Mouse (Mus musculus) c-Kit-negative CD71-positive TER-119-positive erythroid progenitor cells, embryonic 14.5 days (primary cell): ENCODE data around the gene Medag.

Experiments used
- DNase-seq: peaks from one replicate; pipeline ENCODE4 v3.0.0-alpha.2; 2013; ENCODE audit warnings: low read depth, low spot score

The Medag gene

GRCm38 (mm10) chr5:149411509-149412193, at the start of gene Medag:
TSS of gene Medag (plus strand) at chr5:149411749.
- no peak for DNase-seq

GRCm38 (mm10) chr5:149362626-149363025, 48.9 kb upstream of the Medag start:
- no peak for DNase-seq

GRCm38 (mm10) chr5:149363903-149364755, 47.4 kb upstream of the Medag start:
- DNase-seq: no peak

GRCm38 (mm10) chr5:149367011-149367410, 44.5 kb upstream of the Medag start:
- no peak for DNase-seq

- no peak for DNase-seq
Measured at GRCm38 (mm10) chr5:149367544-149368466, 43.7 kb upstream of the Medag start.

- no peak for DNase-seq
Measured at GRCm38 (mm10) chr5:149368575-149369312, 42.8 kb upstream of the Medag start.

GRCm38 (mm10) chr5:149369373-149370035, 42.0 kb upstream of the Medag start:
- no peak for DNase-seq

- no peak for DNase-seq
Measured at GRCm38 (mm10) chr5:149372018-149372417, 39.5 kb upstream of the Medag start.

GRCm38 (mm10) chr5:149373224-149373623, 38.3 kb upstream of the Medag start:
- DNase-seq: no peak

GRCm38 (mm10) chr5:149374026-149374425, 37.5 kb upstream of the Medag start:
- DNase-seq: no peak

- no peak for DNase-seq
Measured at GRCm38 (mm10) chr5:149375074-149375888, 36.3 kb upstream of the Medag start.

- peak; percentile 42 for DNase-seq
Measured at GRCm38 (mm10) chr5:149375889-149376212, 35.7 kb upstream of the Medag start.

GRCm38 (mm10) chr5:149376367-149376766, 35.2 kb upstream of the Medag start:
- DNase-seq: no peak

GRCm38 (mm10) chr5:149377253-149377652, 34.3 kb upstream of the Medag start:
- no peak for DNase-seq

GRCm38 (mm10) chr5:149378566-149378965, 33.0 kb upstream of the Medag start:
- no peak for DNase-seq

- DNase-seq: no peak
Measured at GRCm38 (mm10) chr5:149379131-149379784, 32.3 kb upstream of the Medag start.

- DNase-seq: no peak
Measured at GRCm38 (mm10) chr5:149379861-149380260, 31.7 kb upstream of the Medag start.

- DNase-seq: no peak
Measured at GRCm38 (mm10) chr5:149380388-149380916, 31.1 kb upstream of the Medag start.

- no peak for DNase-seq
Measured at GRCm38 (mm10) chr5:149381948-149382347, 29.6 kb upstream of the Medag start.
